ENCODE assay signal across 8 mouse cellular contexts in the genomic region with DNA sequence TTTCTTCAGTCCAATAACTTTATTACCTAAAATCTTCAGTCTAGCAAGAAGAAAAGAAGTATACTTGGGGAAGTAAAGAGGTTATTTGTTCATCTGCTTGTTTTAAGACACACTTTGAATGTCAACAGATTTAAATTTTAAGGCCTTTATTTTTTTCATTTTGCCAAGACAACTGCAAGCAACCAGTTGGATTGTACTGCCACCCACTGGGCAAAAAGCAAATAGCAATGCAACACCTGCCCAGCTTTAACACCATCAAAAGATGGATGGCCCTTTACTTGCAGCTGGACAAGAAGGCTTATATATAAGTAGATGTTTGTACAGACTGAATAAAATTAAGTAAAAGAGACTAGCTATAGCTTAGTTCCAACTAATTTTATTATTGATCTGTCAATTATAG. TPM values are rescaled to one million over a fixed set of nuclear protein-coding genes. Genes with fewer than 3 reads are reported as not detected.
DNase-seq lines count a peak whose midpoint lies in the region.

No protein-coding gene starts in this region.

- intact Hi-C loops in left cerebral cortex, postnatal 4 days (cut with DNase I), result loop anchor here (10.0 kb wide), 1 partner anchor 119 kb away; no protein-coding TSS in a partner anchor

- DNase-seq in adrenal gland, adult (ENCODE audit: inconsistent age in 2 of 2, low spot score in 1 of 2), result peak; percentile 34 to 82
- no peak for DNase-seq in adrenal gland, adult 8-10 months
- DNase-seq in ovary, postnatal 10 days (ENCODE audit: low spot score), result peak; percentile 16
- no peak for DNase-seq in ovary, adult 18-20 months (ENCODE audit: low spot score)
- peak; percentile 60 to 70 for DNase-seq in cerebellum, postnatal 4 days (ENCODE audit: low spot score in 2 of 2)
- peak; percentile 74 for DNase-seq in heart, postnatal 4 days
- peak; percentile 59 for DNase-seq in left cerebral cortex, postnatal 4 days
- DNase-seq in retina, postnatal 1 day, result peak; percentile 59

RNA-seq across cellular contexts. Expression of a gene that starts 27.3 kb away (rescaled TPM):
- total RNA-seq in adrenal gland, adult 8-10 months (2022), result 10 to 100 TPM; 47.6 to 50.8 (median 49.0) TPM
- total RNA-seq in heart, postnatal 4 days (2021), result 10 to 100 TPM; 28.9 to 29.6 TPM
- 10 to 100 TPM; 44.1 to 49.1 TPM for total RNA-seq in left cerebral cortex, postnatal 4 days (2021)

Comparison
In these comparisons a context has a peak if more than half of its experiments do, and no peak if none do; other contexts are left out.
1. DNase-seq: peak in adrenal gland, adult (2 of 2), ovary, postnatal 10 days (single experiment), cerebellum, postnatal 4 days (2 of 2), heart, postnatal 4 days (single experiment), left cerebral cortex, postnatal 4 days (single experiment) and retina, postnatal 1 day (single experiment); none in adrenal gland, adult 8-10 months (single experiment) and ovary, adult 18-20 months (single experiment).